Mouse (Mus musculus) neural tube, embryonic 15.5 days (tissue): ENCODE measurements around the gene Gm44805. TPM values are rescaled to one million over a fixed set of nuclear protein-coding genes. Genes with fewer than 3 reads are reported as not detected.
A peak's percentile ranks its signal among the peaks of the same experiment; 100 is the strongest.

Source experiments
- ATAC-seq: fragments of 200-750 bp; cut with Nextera tagmentation; 2 replicates; pipeline ENCODE4 v1.8.0; 2017; ENCODE audit warnings: mild to moderate bottlenecking, moderate TSS enrichment, moderate library complexity; ENCODE audit not compliant: low FRiP score
- H3K27ac ChIP-seq: fragments of 300-500 bp; sonication (generic); replicated peaks from 2 replicates; pipeline ENCODE4 v1.5.1; 2015; ENCODE audit warnings: mild to moderate bottlenecking, inconsistent platforms
- H3K27me3 ChIP-seq: fragments of 300-500 bp; sonication (generic); replicated peaks from 2 replicates; pipeline ENCODE4 v1.6.1; 2015; ENCODE audit warnings: inconsistent platforms
- H3K36me3 ChIP-seq: fragments of 300-500 bp; sonication (generic); 2 replicates; pipeline ENCODE4 v1.6.1; 2015; ENCODE audit warnings: inconsistent platforms
- H3K4me1 ChIP-seq: fragments of 300-500 bp; sonication (generic); 2 replicates; pipeline ENCODE4 v1.6.1; 2015; ENCODE audit warnings: inconsistent platforms
- H3K4me2 ChIP-seq: fragments of 300-500 bp; sonication (generic); 2 replicates; pipeline ENCODE4 v1.6.1; 2015; ENCODE audit warnings: inconsistent platforms, mild to moderate bottlenecking, moderate library complexity
- H3K4me3 ChIP-seq: fragments of 300-500 bp; sonication (generic); replicated peaks from 2 replicates; pipeline ENCODE4 v1.5.1; 2015; ENCODE audit warnings: mild to moderate bottlenecking, inconsistent platforms
- H3K9ac ChIP-seq: fragments of 300-500 bp; sonication (generic); replicated peaks from 2 replicates; pipeline ENCODE4 v1.6.1; 2015; ENCODE audit warnings: mild to moderate bottlenecking, inconsistent platforms
- H3K9me3 ChIP-seq: fragments of 300-500 bp; sonication (generic); replicated peaks from 2 replicates; pipeline ENCODE4 v1.6.1; 2016; ENCODE audit warnings: inconsistent platforms
- WGBS: fragments of 180-500 bp; shearing (Covaris S2); methylation state at CpG from one replicate; pipeline ENCODE4 v1.1.7; 2015; ENCODE audit warnings: mixed read lengths; 5-methylcytosine and 5-hydroxymethylcytosine counted together
- polyA plus RNA-seq: library from polyadenylated mRNA; unstranded; fragments of >200 nt; fragmentation: Nextera tagmentation; extraction: Ambion mirVana; gene quantifications from 2 replicates; pipeline ENCODE4 v1.2.1, GENCODE M21; 2015

Gene Gm44805
- polyA plus RNA-seq, 1 experiment from 2014 or later, result not detected

GRCm38 (mm10) chr7:19635074-19635827, 46.0 kb downstream of the Gm44805 start:
- Histone ChIP-seq H3K9me3 (no peaks in the 10 kb centered on the region), H3K4me3 (no peak overlapping the region), H3K4me2 (no peak overlapping the region), H3K9ac (no peak overlapping the region), H3K27ac (no peak overlapping the region), H3K36me3 (peaks cover 85% of the 10 kb centered on the region), H3K27me3 (no peaks in the 10 kb centered on the region), H3K4me1 (no peaks in the 10 kb centered on the region)
- WGBS, result 93% methylated on average over 11 of the region's 11 CpGs
- no peak for ATAC-seq

DNA sequence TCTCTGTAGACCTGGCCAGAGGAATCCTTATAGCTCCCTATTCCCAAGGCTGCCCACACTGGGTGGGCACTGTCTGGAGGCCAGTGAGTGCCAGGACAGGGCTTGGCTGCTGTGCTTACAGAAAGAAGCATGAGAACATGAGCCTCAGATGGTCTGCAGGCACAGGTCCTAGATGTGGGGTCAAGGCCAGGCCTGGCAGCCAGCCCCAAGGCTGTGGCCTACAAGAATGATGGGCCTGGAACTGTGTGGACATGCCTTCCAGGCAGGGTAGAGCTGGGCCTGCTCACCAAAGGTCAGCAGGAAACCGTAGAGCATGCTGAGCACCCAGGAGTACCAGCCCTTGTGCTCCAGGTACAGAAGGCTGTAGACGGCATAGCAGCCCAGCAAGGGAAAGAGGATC, 46.6 kb downstream of the Gm44805 start:
- ATAC-seq, result no peak
- Histone ChIP-seq H3K9ac (no peak overlapping the region), H3K4me1 (peaks cover 5% of the 10 kb centered on the region; the same call in 1 of the 2 replicates), H3K4me3 (no peak overlapping the region), H3K4me2 (no peak overlapping the region), H3K27ac (no peak overlapping the region), H3K36me3 (peaks cover 78% of the 10 kb centered on the region), H3K9me3 (no peaks in the 10 kb centered on the region), H3K27me3 (no peaks in the 10 kb centered on the region)
- WGBS, result 72% methylated on average over 2 of the region's 2 CpGs

GRCm38 (mm10) chr7:19633855-19634254, 47.4 kb downstream of the Gm44805 start:
- Histone ChIP-seq H3K27me3 (no peaks in the 10 kb centered on the region), H3K4me1 (peaks cover 7% of the 10 kb centered on the region; the same call in 1 of the 2 replicates), H3K9ac (no peak overlapping the region), H3K9me3 (no peaks in the 10 kb centered on the region), H3K4me3 (no peak overlapping the region), H3K36me3 (peaks cover 71% of the 10 kb centered on the region), H3K4me2 (no peak overlapping the region), H3K27ac (no peak overlapping the region)
- ATAC-seq, result no peak
- 92% methylated on average over 15 of the region's 15 CpGs for WGBS

GRCm38 (mm10) chr7:19633197-19633596, 48.0 kb downstream of the Gm44805 start:
- no peak overlapping the region for H3K9ac ChIP-seq
- H3K4me1 ChIP-seq, result peaks cover 9% of the 10 kb centered on the region
- no peak overlapping the region for H3K4me2 ChIP-seq
- no peak overlapping the region for H3K4me3 ChIP-seq
- WGBS, result 94% methylated on average over 17 of the region's 17 CpGs
- H3K27ac ChIP-seq, result no peak overlapping the region
- no peaks in the 10 kb centered on the region for H3K9me3 ChIP-seq
- H3K36me3 ChIP-seq, result peaks cover 64% of the 10 kb centered on the region
- no peaks in the 10 kb centered on the region for H3K27me3 ChIP-seq
- ATAC-seq, result no peak

GRCm38 (mm10) chr7:19632720-19633119, 48.5 kb downstream of the Gm44805 start:
- Histone ChIP-seq H3K4me2 (no peak overlapping the region), H3K36me3 (peaks cover 60% of the 10 kb centered on the region), H3K4me3 (no peak overlapping the region), H3K27ac (no peak overlapping the region), H3K4me1 (peaks cover 12% of the 10 kb centered on the region), H3K9ac (no peak overlapping the region), H3K9me3 (no peaks in the 10 kb centered on the region), H3K27me3 (no peaks in the 10 kb centered on the region)
- no peak for ATAC-seq

DNA sequence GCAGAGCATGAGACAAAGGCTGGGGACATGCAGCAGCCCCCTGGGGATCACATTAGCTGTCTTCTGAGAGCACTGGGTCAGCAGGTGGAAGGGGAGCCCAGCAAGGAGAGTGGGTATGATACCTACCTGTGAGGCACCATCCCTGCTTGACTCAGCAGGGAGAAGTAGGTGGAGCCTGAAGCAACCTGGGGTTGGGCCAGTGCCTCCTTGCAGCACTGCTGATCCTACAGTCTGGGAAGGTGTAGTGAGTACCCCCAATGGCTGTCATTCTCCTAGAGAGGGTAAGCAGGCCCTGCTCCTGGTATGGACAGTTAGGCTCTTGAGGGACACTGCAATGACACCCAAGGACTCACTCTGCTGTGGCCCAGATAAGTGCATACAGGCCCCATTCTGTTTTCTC, 48.9 kb downstream of the Gm44805 start:
- Histone ChIP-seq H3K9ac (no peak overlapping the region), H3K4me1 (peaks cover 12% of the 10 kb centered on the region), H3K9me3 (no peaks in the 10 kb centered on the region), H3K27ac (no peak overlapping the region), H3K27me3 (no peaks in the 10 kb centered on the region), H3K4me2 (no peak overlapping the region), H3K36me3 (peaks cover 55% of the 10 kb centered on the region), H3K4me3 (no peak overlapping the region)
- no peak for ATAC-seq

- H3K4me1 ChIP-seq, result peaks cover 12% of the 10 kb centered on the region
- peak within 1 kb of the TSS; percentile 72 for H3K4me3 ChIP-seq
- H3K9ac ChIP-seq, result peak within 1 kb of the TSS; percentile 44
- 1% methylated on average over 23 of the region's 41 CpGs for WGBS
- peak within 1 kb of the TSS; percentile 82 for H3K27ac ChIP-seq
- peak; percentile 83 for ATAC-seq
- 0 out of 2 replicates have a peak, but pooled peaks cover 2% of the 10 kb centered on the region for H3K27me3 ChIP-seq
- peaks cover 26% of the 10 kb centered on the region for H3K36me3 ChIP-seq
- H3K4me2 ChIP-seq, result peak within 1 kb of the TSS; percentile 76
- H3K9me3 ChIP-seq, result no peaks in the 10 kb centered on the region
These were observed 51.9 kb downstream of the Gm44805 start, which contains the start of gene Relb for GRCm38 (mm10) chr7:19629361-19629734. Relb (minus strand) TSS chr7:19629438.

DNA sequence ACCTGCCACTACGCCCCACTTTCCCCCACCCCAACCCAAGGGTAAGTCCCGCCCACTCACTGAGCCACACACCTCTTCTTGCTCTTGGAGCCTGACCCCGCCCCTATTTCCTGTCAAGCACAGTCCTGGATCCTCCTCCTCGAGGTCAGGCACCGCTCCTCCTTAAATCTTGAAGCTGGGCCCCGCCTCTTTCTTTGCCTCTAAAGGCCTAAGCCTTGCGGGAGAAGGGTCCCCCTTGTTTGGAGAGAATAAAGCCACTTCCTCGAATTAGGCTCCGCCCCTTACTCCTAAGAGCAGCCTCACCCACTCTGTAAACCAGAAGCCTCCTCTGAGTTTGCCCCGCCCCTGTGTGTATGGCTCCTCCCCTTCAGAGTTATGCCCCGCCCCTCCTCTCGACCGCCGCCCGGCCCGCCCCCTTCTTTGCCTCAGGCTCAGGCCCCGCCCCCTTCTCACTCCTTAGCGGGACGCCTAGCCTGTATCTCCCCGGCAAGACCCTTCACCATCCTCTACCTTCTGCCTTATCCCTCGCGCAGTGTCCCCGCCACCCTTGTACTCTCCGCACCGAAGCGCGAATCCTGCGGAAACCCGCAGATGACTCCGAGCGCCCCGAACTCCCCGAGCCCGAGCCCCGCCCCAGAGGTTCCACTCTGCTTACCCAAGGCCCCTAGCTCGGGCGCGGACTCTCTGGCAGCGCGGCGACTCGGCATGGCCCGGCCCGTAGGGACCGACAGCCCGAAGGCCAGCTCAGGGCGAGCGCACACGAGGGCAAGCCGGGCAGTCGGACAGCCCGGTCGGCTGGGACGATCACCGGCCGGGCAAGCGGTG, 52.5 kb downstream of the Gm44805 start:
- WGBS, result 1% methylated on average over 56 of the region's 57 CpGs
- no peaks in the 10 kb centered on the region for H3K9me3 ChIP-seq
- peak overlapping the region; percentile 72 for H3K4me3 ChIP-seq
- H3K27ac ChIP-seq, result peak overlapping the region; percentile 82
- peaks cover 20% of the 10 kb centered on the region for H3K36me3 ChIP-seq
- peak overlapping the region; percentile 76 for H3K4me2 ChIP-seq
- H3K27me3 ChIP-seq, result 0 out of 2 replicates have a peak, but pooled peaks cover 6% of the 10 kb centered on the region
- peak; percentile 87 for ATAC-seq
- H3K4me1 ChIP-seq, result peaks cover 12% of the 10 kb centered on the region
- H3K9ac ChIP-seq, result peak overlapping the region; percentile 44

- H3K4me3 ChIP-seq, result peak overlapping the region; percentile 72
- H3K36me3 ChIP-seq, result peaks cover 14% of the 10 kb centered on the region
- no peaks in the 10 kb centered on the region for H3K9me3 ChIP-seq
- 0 out of 2 replicates have a peak, but pooled peaks cover 10% of the 10 kb centered on the region for H3K27me3 ChIP-seq
- H3K27ac ChIP-seq, result peak overlapping the region; percentile 82
- peaks cover 12% of the 10 kb centered on the region for H3K4me1 ChIP-seq
- 17% methylated on average over 17 of the region's 17 CpGs for WGBS
- H3K9ac ChIP-seq, result no peak overlapping the region; the same call in 1 of the 2 replicates
- ATAC-seq, result no peak
- H3K4me2 ChIP-seq, result peak overlapping the region; percentile 76
These were observed 53.1 kb downstream of the Gm44805 start for GRCm38 (mm10) chr7:19628192-19628535.

DNA sequence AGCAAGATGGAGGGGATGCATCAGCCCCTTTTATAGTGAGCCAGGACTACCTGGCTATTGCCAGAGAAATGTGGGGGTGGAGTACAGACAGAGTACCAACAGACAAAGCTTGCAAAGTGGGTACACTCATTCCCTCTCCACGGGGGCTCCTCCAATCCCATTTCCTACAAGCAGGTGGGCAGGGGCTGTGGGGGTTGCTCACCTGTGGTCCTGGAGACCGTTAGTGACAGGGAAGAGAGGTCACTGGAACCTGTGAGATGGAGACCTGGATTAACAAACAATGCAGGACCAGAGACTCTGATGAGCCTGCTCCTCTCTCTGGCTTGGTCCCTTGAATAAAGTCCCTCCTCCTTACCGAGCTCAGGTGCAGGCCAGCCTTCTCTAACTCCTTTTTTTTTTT, 53.5 kb downstream of the Gm44805 start:
- Histone ChIP-seq H3K27me3 (0 out of 2 replicates have a peak, but pooled peaks cover 10% of the 10 kb centered on the region), H3K4me2 (peak overlapping the region; percentile 76), H3K9me3 (no peaks in the 10 kb centered on the region), H3K36me3 (peaks cover 10% of the 10 kb centered on the region), H3K4me3 (peak overlapping the region; percentile 72), H3K9ac (no peak overlapping the region), H3K4me1 (peaks cover 12% of the 10 kb centered on the region), H3K27ac (no peak overlapping the region)
- WGBS, result 72% methylated on average over 3 of the region's 3 CpGs
- ATAC-seq, result no peak

- no peak for ATAC-seq
- H3K4me2 ChIP-seq, result no peak overlapping the region
- 79% methylated on average over 2 of the region's 2 CpGs for WGBS
- no peaks in the 10 kb centered on the region for H3K9me3 ChIP-seq
- H3K27me3 ChIP-seq, result 0 out of 2 replicates have a peak, but pooled peaks cover 14% of the 10 kb centered on the region
- no peak overlapping the region for H3K9ac ChIP-seq
- no peaks in the 10 kb centered on the region for H3K36me3 ChIP-seq
- peaks cover 12% of the 10 kb centered on the region for H3K4me1 ChIP-seq
- no peak overlapping the region for H3K4me3 ChIP-seq
- H3K27ac ChIP-seq, result no peak overlapping the region
These were observed 57.8 kb downstream of the Gm44805 start for GRCm38 (mm10) chr7:19623433-19623832.

GRCm38 (mm10) chr7:19622241-19622640, 59.0 kb downstream of the Gm44805 start:
- H3K4me2 ChIP-seq, result no peak overlapping the region
- 37% methylated on average over 6 of the region's 6 CpGs for WGBS

More at GRCm38 (mm10) chr7:19622241-19622640, 59.0 kb downstream of the Gm44805 start:
- H3K4me3 ChIP-seq, result no peak overlapping the region
- peaks cover 7% of the 10 kb centered on the region for H3K4me1 ChIP-seq
- H3K36me3 ChIP-seq, result no peaks in the 10 kb centered on the region
- H3K9ac ChIP-seq, result no peak overlapping the region
- H3K27ac ChIP-seq, result no peak overlapping the region
- H3K9me3 ChIP-seq, result no peaks in the 10 kb centered on the region
- 0 out of 2 replicates have a peak, but pooled peaks cover 14% of the 10 kb centered on the region for H3K27me3 ChIP-seq
- ATAC-seq, result no peak
